Mouse (Mus musculus) heart, adult 9 months (tissue): ENCODE results near the gene Cdon.
"Not testable (repeated sequence)": the region's sequence is repeated elsewhere in the genome, so short reads cannot be mapped to it uniquely, and the experiment has no call there.

Experiments used
- DNase-seq, 2 experiments: peaks; one replicate each; pipeline ENCODE4 v3.0.0; 2022; ENCODE audit warnings: low spot score in 2 of 2

The Cdon gene

DNA sequence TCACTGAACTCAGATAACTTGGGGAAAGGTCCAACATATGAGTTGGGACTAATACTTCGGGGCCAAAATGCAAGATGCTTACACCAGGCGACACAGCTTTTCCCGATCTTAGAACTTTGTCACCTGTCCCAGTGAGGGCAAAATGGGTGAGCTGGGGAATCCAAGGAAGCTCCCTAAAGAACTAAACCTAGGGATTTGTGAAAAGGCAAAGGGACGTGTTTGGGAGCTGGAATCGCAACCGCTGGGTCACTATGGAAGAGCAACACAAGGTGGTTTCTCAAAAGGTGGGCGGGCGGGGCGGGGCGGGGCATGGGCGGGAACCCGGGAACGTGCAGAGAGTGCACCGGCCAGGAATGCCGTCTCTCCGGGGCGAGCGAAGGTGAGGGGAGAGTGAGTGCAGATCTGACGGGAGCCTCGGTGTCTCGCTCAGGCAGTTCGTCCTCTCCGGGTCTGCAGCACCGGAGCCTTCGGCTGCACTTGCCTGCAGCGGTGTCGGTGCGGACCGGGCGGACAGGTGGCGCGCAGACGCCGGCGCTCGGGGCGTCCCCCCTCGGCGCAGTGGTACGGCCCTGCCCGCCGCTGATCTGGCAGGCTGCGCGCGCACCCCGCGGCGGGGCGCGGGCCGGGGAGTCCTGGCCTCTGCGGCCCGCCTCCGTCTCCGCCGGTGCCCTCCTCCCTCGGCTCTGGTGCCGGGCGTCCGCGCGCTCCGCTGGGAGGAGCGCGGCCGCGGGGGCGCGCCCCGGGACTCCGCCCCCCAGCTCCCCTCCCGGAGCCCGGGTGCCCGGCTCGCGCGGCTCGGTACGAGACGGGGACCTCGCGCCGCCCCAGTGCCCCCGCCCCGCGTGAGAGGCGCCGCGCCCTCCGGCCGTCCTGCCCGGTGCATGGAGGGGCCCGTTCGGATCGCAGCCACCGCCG, at the start of gene Cdon:
Gene Cdon, plus strand, starts transcription at position 324 of the 915 bp plus-strand sequence.
- peak; percentile 92 to 96 for DNase-seq

DNA sequence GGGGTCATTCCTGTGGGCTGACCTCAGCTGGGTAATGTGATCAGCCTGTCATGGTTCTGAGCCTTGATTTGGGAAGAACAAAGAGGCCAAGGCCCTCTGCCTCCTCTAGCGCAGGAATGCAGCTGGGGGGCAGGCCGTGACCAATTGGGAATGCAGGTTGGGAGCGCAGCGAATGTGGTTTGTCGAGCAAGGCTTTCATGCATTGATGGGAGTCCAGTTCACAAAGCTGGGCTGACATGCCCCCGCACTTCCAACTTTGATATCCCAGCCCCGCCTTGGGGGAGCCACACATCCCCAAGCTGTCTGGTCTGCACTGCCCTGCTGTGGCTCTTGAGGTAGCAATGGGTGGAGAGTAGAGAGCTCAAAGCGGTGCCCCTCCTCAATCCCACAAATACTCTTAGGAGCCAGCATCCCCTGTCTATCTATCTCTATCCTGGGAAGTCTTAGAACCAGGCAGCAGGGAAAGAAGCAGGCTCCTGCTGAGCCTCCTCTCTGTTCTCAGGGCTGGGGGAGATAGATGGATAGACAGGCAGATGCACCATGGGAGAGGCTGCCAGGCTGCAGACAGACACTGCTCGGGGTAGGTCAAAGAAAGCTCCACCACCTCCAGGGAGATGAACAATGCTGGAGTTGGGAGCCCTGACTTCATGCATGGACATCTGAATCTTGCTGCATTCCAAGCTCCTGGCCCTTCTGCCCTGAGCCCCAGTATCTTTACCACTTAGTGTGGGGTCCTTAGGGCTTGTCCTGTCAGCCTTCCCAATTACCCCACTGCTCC, 48.4 kb upstream of the Cdon start:
- DNase-seq, result no peak

DNA sequence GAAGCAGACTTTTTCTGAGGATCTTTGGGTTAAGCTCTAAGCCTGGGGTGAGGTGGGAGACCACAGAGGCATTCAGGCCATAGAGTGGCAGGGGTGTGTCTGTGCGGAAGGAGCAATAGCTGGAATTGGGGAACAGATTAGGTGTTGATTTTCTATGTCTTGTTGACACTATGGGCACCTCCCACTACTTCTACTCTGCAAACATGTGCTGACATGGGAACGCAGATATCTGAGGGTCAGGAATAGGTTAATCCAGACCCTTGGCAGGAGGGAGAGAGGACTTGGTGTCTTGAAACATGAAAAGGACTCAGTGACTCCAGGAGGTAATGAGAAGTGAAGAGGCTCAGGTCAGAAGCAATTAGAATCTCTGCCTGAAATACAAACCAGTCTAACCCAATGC, 43.0 kb upstream of the Cdon start:
- no peak for DNase-seq

DNA sequence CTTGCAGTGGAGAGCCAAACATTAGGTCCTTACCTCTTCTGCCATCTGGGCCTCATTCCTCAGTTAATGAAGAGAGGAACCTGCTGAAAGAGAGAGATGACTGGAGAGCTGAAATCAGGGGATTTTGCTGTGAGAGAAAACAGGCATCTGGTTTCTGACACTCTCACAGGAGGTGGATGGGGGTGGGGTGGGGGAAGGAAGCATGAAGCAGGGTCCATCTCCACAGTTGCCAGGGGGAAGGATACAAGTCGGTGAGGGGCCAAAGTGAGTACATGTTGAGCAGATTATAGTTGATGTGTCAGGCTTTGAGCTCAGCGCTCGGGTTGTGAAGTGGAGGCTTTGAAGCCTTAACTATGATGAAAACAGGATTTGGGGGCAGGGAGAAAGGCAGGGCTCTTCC, 41.9 kb upstream of the Cdon start:
- no peak for DNase-seq

DNA sequence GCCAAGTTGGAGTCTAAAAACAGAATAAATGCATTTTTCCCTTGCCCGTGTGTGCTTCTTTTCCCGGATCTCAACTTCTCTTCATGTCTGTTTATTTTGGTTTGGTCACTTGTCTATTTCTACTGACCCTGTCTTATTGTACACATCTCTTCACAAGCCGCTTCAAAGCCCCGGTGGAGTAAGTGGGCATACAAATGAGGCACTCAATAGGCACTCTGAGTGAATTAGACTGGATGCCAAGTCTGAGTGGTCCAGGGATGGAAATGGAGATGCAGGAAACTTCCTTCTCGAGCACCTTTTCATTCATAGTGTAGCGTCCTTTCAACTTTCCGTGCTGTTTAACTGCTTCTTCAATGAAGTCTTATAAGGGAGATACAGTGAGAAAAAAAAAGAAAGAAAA, 21.0 kb upstream of the Cdon start:
- no peak for DNase-seq

DNA sequence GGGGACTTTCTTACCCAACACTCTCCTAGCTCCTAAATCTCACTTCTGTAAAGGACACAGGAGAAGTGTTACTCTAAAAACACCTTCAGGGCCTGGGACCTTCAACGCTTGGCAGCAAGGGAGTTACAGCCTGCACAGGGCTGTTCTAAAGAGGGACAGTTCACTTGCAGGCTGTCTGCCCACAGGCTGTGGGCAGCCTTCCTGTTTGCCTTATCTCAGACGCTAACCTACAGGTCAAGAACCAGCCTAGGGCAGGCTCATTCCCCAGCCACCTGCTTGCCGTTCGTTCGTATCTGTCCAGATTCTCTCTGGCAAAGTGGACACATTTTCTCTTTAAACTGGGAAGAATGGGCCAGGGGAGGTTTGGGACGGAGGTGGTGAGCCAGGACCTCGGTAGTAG, 20.5 kb upstream of the Cdon start:
- DNase-seq, result no peak

DNA sequence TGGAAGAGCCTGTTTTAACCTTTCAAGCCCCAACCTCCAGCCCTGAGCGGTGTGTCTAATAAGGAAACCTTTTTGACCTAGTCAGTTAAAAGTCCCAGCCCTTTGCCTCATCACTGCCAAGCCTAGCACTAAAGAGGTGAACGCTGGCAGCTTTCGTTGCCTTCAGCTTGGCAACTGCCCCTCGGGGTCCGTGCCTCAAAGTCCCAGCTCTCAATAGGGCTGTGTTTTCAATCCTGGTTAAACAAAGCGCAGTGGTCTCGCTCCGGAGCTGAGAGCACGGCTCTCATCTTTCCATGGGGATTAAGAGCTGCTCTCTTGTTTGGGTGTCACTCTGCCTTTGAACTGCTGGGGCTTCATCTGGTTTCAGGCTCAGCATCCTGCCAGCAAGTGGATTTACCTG, 20.1 kb upstream of the Cdon start:
- no peak for DNase-seq

- DNase-seq, result no peak
Observed at GRCm38 (mm10) chr9:35402584-35402991, 18.3 kb upstream of the Cdon start.

DNA sequence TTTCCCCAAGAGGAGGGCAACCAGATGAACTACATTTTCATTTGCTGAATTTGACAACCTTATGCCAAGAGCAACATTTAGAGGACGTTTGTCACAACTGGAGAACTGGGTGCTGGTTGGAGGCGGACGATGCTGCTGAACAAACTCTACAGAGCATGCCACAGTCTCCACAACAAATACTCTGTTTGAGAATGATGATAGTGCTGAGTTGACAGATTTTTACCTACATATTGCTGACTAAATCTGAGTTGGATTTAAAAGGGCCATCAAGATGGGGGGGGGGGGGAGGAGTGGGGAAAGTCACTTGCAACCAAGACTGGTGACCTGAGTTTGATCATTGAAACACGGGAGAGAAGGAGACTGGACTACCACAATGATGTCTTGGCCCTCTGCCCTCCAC, 17.4 kb upstream of the Cdon start:
- no peak for DNase-seq

- no peak for DNase-seq
Observed at GRCm38 (mm10) chr9:35405038-35405905, 15.7 kb upstream of the Cdon start.

GRCm38 (mm10) chr9:35411225-35411965, 9.5 kb upstream of the Cdon start:
- no peak for DNase-seq

GRCm38 (mm10) chr9:35411975-35412374, 9.0 kb upstream of the Cdon start:
- DNase-seq, result no peak

GRCm38 (mm10) chr9:35421730-35422235, 855 bp downstream of the Cdon start:
- DNase-seq, result no peak

GRCm38 (mm10) chr9:35422405-35422941, 1.5 kb downstream of the Cdon start:
- DNase-seq, result no peak

GRCm38 (mm10) chr9:35423265-35423664, 2.3 kb downstream of the Cdon start:
- DNase-seq, result no peak

DNA sequence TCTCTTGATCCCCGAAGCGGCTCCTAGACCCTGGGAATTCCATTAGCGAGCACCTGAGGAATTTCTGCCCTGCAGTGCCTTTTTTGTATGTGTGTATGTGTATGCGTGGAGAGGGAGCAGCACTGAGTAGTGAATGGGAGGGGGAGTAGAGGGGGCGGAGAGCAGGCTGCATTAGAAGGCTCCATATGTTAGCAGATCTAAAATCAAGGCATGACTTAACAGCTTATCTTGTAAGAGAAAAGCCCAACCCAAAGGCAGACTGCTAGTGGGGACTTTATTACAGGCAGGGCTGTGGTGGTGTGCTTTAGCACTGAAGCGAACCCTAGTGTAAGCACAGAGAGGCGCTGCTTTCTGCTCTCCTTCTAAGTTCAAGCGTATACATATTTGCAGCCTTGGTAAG, 3.7 kb downstream of the Cdon start:
- no peak for DNase-seq

DNA sequence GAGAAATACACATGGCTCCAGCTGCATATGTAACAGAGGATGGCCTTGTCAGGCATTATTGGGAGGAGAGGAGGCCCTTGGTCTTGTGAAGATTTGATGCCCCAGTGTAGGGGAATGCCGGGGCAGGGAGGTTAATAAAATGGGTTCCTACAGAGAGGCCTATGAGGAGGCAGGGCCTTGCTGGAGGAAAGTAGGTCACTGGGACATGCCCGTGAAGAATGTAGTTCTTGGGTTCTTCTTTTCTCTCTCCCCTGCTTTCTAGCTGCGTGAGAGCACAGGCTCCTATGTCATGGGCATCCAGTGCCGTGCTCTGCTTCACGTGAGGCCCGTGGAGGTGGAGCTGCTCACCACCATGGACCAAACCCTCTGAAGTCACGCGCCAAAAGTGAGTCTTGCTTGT, 9.5 kb downstream of the Cdon start:
- no peak for DNase-seq

DNA sequence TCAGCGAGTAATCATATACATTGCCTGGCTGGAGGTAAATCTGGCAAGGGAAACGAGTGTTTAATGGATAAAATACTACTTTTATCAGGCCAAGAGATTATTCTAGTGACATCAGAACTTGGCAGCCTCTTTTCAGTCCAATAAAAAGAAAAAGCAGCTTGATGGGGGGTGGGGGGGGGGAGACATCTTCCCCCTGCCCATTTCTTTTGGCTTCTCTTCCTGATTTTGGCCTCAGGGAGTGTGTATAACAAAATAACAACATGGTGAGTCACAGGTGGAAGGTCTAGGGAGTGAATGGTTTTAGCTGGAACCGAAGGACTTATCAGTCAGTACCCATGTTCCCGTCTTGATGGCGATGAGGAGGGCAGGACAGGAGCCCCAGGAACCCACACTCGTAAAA, 10.5 kb downstream of the Cdon start:
- no peak for DNase-seq

DNA sequence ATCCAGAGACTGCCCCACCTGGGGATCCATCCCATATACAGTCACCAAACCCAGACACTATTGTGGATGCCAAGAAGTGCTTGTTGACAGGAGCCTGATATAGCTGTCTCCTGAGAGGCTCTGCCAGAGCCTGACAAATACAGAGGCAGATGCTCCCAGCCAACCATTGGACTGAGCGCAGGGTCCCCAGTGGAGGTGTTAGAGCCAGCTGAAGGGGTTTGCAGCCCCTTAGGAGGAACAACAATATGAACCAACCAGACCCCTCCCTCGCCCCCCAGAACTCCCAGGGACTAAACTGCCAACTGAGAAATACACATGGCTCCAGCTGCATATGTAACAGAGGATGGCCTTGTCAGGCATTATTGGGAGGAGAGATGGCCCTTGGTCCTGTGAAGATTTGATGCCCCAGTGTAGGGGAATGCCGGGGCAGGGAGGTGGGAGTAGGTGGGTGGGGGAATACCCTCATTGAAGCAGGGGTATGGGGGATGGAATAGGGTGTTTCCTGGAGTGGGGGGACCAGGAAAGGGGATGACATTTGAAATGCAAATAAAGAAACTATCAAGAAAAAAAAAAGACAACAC, 11.9 kb downstream of the Cdon start:
- DNase-seq, result not testable (repeated sequence)

GRCm38 (mm10) chr9:35434340-35434739, 13.4 kb downstream of the Cdon start:
- DNase-seq, result no peak
